In the genomic region with DNA sequence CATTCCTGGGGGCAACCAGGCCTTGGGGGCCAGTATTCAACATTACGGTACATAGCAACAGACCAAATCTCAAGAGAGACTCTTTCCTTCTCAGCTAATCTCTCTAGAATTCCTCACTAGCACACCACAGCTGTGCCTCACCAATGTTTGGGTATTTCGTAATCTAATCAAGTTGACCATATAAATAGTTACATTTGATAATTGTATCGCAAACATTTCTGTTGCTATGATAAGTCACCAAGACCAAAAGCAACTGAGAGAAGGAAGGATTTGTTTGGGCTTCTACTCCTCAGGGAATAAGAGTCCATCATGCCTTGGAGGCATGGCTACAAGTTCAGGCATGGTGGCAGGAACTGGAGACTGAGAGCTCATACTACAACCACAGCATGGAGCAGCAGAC, we compare ENCODE assay signal across 14 mouse cellular contexts.
"Had no signal": no experiment of that assay in that cellular context is flagged by ENCODE, and none has a peak within 500 bp of the region (broad histone marks: within the 10 kb centered on the region; RNA-seq: fewer than 3 reads in every experiment).

No protein-coding gene starts in this region.

- H3K4me2 ChIP-seq: lung, embryonic 14.5 days; midbrain, embryonic 12.5 days; midbrain, embryonic 15.5 days; neural tube, embryonic 12.5 days; stomach, embryonic 15.5 days had no signal

- H3K27ac ChIP-seq: liver, embryonic 14.5 days; midbrain, embryonic 12.5 days; midbrain, embryonic 15.5 days; neural tube, embryonic 12.5 days; stomach, embryonic 15.5 days had no signal

- H3K27me3 ChIP-seq: megakaryocyte, embryonic 14.5 days; midbrain, embryonic 12.5 days; midbrain, embryonic 15.5 days; neural tube, embryonic 12.5 days; stomach, embryonic 15.5 days had no signal

- DNase-seq: lung, adult 18-20 months; lung, embryonic 14.5 days; lung, postnatal 10 days; lung, postnatal 4 days; right cerebral cortex, postnatal 14 days; thymus, adult 2 months; thymus, postnatal 25 days; thymus, postnatal 4 days had no signal

- ATAC-seq: midbrain, embryonic 15.5 days had no signal

- H3K4me3 ChIP-seq: midbrain, embryonic 12.5 days; midbrain, embryonic 15.5 days; neural tube, embryonic 12.5 days; stomach, embryonic 15.5 days had no signal

- H3K4me1 ChIP-seq: midbrain, embryonic 15.5 days; neural tube, embryonic 12.5 days; stomach, embryonic 15.5 days had no signal

- H3K36me3 ChIP-seq: midbrain, embryonic 12.5 days; midbrain, embryonic 15.5 days; neural tube, embryonic 12.5 days; stomach, embryonic 15.5 days had no signal

- H3K9me3 ChIP-seq: midbrain, embryonic 12.5 days; midbrain, embryonic 15.5 days; neural tube, embryonic 12.5 days; stomach, embryonic 15.5 days had no signal

- H3K9ac ChIP-seq: liver, embryonic 14.5 days; lung, embryonic 14.5 days; midbrain, embryonic 12.5 days; midbrain, embryonic 15.5 days; neural tube, embryonic 12.5 days; stomach, embryonic 15.5 days had no signal
